Mouse (Mus musculus) lung, postnatal 0 days (tissue): Measurements from ENCODE around the gene Slc31a2.

Source experiments
- CTCF ChIP-seq: IDR thresholded peaks from 2 replicates; pipeline ENCODE4 v1.5.1; 2016; ENCODE audit warnings: antibody characterized with exemption, mild to moderate bottlenecking
- EP300 ChIP-seq: IDR thresholded peaks from 2 replicates; pipeline ENCODE4 v1.6.1; 2016; ENCODE audit warnings: antibody characterized with exemption, mild to moderate bottlenecking, control low read depth

- TF ChIP-seq CTCF: no peak
- TF ChIP-seq EP300: no peak
Observed at GRCm38 (mm10) chr4:62306840-62307239, 44.5 kb downstream of the Slc31a2 start.
